Mouse (Mus musculus) adrenal gland, postnatal 14 days (tissue): Measurements from ENCODE around the gene Adgrl3. TPM values are rescaled to one million over a fixed set of nuclear protein-coding genes. Genes with fewer than 3 reads are reported as not detected.

ENCODE experiments used
- DNase-seq: peaks from one replicate; pipeline ENCODE4 v3.0.0; 2021; ENCODE audit warnings: mixed read lengths
- total RNA-seq: library from RNA; stranded (reverse); gene quantifications from 2 replicates; pipeline ENCODE4 v1.2.3, GENCODE M21; 2021

Gene Adgrl3
- total RNA-seq, 1 experiment from 2014 or later: 6.0 TPM

DNA sequence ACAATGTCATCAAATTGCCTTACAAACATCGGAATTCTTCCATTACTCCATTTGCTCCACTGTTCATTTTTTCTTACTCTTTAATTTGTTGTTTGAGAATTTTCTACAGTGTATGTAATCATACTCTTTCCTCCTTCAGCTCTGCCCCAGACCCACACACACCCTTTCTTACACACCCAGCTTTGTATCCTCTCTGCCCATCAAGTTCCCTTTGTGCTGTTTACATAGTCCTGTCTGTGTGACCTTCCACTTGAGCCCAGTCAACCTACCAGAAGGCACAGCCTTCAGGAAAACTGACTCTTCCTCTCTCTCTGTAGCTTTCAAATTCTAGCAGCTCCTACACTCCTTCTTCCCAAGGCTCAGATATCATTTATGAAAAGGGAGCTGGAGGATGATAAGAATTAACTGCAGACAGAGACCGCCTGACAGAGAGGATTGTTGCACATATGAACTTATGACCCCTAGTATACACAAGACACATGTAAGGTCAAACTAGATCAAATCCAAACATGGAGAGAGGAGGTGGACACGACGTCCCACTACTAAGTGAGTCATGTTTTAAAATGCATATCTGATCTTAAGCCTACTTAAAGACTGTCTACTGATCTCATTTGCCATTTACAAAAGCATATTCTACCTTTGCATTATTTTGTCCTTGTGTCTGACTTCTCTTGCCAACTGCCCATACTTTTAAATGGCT lies 654.5 kb downstream of the Adgrl3 start:
- DNase-seq: no peak

DNA sequence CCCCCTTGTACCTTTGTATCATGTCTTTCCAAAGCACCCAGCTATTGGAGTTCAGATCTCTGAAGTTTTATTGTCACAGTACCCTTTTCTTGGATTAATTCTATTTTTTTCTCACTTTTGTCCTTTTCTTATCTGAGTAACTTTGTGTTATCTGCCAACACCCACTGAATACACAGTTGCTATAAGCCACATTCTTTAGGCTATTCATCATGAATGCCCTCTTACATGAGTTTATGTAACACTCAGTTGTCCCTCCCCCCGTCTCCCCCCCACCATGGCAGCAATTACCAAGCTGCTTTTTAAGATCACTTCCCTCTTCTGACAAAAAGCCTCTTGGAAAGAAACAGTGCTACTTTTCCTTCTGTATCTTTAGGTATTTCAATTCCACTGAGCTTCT lies 655.0 kb downstream of the Adgrl3 start:
- DNase-seq: no peak

DNA sequence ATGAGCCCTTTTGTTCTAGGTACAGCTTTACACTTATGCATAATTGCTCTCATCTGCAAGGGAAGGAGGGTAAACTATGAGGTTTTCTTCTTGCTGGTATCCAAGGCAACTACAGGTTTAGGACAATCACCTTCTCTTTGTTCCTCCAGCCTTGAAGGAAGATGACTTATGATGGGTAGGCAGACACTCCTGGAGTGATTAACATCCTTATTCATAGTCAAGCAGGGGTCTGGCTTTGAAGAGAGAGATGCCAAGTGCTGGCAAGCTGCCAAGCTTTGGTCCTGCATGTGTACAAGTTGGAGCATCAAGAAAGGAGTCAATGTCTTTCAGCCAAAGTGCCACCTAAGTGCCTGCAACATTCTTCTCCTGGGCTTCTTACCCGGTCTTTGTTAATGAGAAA lies 657.0 kb downstream of the Adgrl3 start:
- no peak for DNase-seq

DNA sequence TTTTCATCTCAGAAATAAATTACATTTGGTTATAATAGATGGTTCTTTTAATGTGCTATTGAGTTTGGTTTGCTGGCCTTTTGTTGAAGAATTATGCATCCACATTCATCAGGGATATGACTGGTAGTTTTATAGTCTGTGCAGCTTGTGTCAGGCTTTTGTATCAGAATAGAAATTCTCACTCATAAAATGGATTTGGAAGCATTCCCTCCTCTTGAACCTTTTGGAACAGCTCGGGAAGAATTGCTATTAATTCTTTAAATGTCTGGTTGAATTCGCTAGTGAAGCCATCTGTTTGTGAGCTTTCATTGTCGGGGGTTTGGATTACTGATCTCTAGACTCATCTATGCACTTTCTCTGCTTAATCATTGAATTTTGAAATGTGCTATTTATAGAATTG lies 666.3 kb downstream of the Adgrl3 start:
- DNase-seq: no peak

DNA sequence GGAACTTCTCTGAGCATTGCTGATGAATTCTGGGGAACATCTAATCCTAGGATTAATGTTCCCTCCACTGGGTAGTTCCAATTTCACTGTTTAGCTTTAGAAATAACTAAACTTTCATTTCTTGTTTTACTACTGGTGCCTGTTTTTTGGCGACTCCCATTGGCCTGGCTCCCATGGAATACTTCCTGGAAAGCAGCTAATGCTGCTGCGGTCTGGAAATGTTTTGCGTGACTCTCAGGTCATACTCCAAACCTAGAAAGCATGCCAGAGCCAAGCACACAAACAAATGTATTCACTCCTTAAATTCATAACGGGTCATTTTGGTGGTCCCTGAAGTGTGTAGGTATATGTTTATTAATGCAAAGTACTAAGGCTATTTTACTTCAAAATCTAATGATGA lies 666.9 kb downstream of the Adgrl3 start:
- DNase-seq: peak; percentile 12

DNA sequence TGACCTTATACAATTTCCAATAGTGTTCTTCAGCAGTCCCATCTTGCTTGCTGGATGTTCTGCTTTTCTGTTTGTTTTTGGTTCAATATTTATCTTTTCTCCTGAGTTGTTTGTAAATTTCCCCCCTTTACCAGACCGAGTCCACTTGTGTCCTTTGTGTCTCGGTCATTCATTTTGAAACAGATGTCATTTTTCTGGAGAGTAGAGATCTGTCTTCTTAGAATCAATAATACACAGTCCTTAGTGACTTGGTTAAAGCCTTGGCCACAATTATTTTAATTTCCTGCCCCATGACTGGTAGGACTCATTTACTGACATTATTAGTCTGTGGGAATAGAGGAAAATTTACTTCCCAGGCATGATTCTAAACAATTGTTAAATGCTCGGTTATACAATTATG lies 709.7 kb downstream of the Adgrl3 start:
- DNase-seq: no peak

DNA sequence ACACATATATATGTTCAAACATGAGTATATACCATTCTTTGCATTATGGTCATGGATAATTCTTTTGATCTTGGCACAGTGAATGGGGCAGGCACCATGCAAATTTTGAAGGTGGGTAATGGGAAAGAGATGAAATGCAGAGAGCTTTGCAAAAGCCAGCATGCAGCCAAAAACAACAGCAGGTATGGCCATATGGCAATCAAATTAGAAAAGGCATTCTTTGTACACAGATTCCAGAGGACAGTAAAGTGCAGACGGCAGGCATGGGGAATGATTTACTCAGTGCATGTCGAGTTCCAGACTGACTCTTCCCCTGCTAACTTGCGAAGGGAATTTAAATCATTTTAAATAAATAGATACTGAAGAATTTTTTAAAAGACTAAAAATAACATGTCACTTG lies 716.1 kb downstream of the Adgrl3 start:
- no peak for DNase-seq

DNA sequence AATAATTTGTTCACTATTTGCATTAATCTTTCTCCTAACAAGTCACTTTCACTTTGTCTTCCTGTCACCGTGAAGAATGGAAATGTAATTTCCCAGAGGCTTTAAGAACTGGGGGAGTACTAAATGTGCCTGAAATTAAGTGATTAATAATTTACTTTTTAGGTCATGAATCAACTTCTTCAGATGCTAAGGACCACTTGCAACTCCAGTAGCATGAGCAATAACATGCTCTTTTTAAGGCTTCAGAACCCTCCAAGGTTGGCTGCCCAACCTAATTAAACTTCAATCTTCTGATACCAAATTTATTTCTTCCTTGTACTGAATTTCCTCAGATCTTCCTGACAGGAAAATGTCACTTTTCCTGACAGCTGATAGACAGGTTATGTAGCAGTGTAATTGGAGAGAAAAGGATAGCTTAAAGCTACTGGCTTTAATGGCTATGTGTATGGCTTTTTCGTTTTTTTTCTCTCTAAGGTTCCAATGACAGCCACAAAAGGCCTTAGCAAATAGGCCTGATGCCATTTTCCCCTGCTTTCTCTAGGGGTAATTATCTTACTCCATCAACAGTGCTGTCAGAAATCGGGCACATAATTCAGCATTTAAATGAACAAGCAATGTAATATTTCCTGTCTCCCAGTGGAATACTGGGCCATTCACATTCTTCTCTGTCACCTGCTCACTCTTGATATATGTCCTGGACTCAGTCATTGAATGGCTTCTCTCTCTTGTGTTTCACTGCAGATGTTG lies 718.5 kb downstream of the Adgrl3 start:
- DNase-seq: no peak

DNA sequence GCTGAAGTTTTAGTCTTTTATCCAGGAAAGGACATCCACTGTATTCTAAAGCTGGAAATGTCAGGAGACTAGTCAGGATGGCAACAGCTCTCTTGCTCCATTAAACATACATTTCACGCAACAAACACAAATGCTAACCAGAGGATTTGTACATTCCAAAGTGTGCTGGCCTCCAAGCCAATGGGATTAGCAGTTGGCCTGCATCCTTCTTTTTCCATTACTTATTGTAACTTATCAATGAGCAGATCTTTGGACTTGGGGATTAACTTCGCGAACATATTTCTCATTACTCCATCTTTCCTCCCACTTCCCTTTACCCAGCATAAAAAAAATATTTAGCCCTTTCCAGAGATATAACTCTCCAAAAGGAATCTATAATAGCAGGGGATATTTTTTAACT lies 732.5 kb downstream of the Adgrl3 start:
- no peak for DNase-seq

DNA sequence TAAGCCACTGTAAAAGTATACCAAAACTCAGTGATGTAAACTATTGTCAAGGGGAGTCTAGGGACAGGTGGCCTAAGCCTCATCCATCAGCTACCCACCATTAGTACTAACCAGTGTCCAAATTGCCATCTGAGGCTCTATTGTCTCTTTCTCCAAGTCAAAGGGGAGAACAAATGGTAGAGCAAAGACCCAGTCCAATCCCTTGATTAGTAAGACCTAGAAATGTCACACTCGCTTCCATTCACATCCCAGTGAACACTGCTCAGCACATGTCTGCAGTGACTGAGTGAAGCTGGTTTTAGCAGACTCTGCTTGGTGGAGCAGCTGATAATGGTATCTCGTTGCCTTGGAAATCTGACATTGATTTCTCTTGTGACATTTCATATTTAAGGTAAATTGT lies 735.8 kb downstream of the Adgrl3 start:
- DNase-seq: no peak

DNA sequence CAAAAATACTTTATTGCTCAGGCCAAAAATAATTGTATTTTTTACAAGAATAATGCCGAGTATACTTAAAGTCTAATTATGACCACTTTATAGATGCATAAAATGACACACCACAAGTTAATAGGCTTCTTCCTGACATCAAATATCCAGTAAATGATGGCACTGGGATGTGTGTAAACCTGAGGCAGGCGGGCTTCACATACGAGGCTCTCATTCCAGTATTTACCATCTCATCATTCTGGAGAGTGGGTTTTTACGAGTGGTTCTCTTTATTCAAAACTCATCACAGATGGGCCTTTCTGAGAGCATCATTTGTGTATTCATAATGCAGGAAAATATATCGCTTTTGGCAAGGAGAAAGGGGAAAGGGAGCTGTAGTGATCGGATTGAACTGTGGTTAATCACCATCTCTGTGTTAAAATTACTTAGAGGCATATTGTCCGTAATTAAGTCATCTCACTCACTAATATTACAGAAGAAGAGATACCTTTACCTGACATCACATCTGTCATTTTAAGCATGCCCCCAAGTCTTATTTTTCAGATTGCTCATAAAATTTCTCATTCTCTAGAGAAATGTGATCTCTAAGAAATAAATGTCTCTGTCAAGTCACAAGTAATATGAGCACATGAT lies 737.3 kb downstream of the Adgrl3 start:
- DNase-seq: no peak

DNA sequence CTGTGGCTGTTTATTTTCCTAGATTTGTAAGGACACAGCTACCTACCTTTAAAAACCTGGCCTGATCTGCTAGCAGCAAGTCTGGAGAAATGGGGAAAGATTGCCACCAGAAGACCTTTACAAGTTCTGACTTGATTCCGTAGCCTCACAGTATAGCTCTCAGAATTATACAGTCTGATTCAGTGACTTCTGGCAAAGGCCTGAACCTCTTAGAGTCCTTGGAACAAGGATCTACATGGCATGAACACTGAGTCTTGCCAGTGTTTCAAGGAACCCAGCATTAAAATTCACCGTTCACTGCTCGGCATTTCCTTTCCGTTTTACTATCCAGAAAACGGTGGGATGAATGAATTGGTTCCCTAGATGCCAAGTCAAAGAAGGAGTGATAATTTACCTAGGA lies 756.3 kb downstream of the Adgrl3 start:
- DNase-seq: no peak

DNA sequence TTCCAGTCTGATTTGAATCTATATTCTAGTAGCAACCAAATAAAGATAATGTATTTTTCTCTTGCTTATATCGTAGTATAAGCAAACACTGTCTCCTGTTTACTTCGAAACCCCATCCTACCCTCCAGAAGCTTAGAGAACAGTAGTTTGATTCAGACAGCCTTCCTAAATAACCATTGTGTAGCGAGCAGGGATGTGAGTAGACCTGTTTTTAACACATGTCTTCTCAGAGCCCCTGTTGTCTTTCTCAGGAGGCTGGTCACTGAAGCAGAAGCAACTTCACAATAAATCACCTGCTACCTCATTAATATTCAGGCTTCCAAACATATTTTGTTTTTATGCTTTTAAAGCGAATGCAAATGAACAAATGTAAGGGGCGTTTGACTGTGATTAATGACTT lies 756.8 kb downstream of the Adgrl3 start:
- DNase-seq: no peak

DNA sequence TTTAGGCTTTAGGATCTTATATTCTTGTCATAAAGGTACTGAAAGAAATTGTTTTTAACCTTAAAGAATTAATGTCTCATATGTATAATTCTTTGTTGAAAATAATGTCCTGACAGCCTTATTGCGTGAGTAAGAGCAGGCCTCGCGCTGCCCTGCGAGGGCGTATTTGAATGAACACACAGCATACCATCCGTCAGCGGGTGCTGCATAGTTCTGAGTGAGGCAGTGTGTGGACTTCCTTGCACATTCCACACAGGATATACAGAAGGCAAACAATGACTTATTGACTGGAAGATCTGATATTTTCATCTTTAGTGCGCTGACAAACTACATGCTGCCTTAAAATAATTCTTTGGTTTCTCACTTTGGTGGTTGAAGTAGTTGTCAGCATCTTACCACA lies 764.8 kb downstream of the Adgrl3 start:
- no peak for DNase-seq

DNA sequence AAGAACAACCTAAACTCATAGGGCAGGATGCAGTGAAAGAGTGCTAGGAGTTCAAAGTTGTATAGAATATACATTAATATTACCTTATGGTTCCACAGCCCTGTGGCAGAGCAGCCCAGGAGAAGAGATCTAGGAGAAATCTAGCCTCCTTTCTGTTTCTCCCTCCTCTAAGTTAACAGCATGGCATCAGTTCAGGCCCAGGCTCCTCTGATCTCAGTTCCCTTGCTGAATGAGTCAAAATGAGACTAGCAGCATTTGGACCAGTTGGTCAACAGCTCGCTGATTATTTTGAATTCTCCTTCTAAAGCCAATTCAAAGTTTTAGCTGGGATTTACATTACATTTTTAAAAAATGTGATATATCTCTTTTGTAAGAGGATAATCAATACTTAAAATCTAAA lies 770.8 kb downstream of the Adgrl3 start:
- DNase-seq: no peak

DNA sequence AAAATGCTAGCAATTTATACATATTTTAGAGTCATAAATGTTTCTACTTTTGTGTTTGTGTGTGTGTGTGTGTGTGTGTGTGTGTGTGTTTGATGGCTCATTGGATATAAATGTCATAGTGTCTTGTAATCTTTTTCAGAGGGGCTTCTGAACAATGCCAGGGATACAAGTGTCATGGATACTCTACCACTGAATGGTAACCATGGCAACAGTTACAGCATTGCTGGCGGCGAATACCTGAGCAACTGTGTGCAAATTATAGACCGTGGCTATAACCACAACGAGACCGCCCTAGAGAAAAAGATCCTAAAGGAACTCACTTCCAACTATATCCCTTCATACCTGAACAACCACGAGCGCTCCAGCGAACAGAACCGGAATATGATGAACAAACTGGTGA lies 774.2 kb downstream of the Adgrl3 start:
- no peak for DNase-seq

DNA sequence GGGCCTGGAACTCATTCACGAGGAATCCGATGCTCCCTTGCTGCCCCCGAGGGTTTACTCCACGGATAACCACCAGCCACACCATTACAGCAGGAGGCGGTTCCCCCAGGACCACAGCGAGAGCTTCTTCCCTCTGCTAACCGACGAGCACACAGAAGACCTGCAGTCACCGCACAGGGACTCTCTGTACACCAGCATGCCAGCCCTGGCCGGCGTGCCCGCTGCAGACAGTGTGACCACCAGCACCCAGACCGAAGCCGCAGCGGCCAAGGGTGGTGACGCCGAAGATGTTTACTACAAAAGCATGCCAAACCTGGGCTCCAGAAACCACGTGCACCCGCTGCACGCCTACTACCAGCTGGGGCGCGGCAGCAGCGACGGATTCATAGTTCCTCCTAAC lies 774.7 kb downstream of the Adgrl3 start:
- no peak for DNase-seq

DNA sequence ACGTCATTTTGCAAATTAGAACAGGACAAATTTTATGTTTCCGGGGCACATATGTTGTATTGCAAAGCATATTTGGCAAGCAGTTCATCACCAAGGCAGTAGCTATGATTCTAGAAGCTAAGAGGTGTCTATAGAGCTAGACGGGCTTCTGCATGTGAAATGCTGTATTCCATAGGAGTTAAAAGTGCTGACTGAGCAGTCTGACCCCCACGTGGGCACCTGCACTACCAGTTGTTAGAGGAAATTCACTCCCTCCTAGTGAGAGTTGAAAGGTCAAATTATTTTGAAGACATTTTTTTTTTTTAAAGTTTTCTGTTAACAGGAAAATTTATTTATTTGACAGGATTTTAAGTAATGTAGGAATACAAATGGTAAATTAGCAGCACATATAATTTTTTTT lies 776.2 kb downstream of the Adgrl3 start:
- DNase-seq: no peak

DNA sequence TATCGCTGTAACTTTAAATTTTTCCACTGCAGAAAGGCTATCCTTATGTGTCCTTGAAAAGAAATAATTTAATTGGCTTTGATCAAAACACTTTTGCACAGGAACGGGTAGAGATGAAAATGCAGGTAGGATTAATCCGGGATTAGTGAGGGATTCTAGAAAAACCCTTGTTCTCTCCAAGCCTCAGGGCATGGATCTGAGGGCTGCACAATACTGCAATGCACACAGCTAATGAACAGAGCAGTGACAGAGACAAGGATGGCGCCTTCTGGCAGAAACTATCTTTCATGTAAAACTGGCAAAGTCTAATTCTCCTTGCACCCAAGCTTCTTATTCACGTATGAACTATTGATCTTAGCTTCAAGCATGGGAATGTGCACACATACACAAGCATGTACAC lies 791.0 kb downstream of the Adgrl3 start:
- no peak for DNase-seq

DNA sequence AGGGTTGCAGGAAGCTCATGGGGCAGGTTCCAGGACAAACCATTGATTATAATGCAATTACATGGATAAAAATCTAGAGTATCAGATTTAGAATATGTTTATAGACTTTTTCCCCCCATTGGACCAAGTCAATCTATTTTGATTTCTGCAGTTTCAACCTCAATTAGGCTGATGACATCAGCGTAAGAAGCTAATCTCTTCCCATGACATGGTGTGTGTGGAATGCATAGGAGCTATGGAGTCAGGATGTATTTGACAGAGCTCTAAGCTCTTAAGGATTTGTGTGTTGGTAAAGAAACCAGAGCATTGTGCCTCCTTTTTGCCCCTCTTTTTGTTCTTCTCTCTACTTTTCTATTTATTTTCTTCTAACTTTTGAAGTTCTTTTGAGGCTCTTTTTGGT lies 812.1 kb downstream of the Adgrl3 start:
- no peak for DNase-seq

DNA sequence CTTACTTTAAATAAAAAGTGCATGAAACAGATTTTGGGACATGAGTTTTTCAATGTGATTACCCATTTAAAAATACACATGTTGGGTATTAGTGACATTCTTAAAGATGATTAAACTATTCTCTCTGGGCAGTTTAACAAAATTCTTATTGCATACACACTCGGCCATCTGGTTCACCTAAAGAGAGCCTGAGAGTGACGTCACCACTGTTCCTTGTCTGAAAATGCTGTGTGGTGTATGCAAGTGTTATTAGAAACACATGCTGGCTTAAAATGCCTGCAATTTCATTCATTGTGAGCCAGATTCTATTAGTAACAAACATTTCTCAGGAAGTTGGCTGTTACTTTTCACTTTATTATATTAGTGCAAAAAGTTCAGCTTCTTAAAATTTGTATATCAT lies 812.7 kb downstream of the Adgrl3 start:
- DNase-seq: no peak

DNA sequence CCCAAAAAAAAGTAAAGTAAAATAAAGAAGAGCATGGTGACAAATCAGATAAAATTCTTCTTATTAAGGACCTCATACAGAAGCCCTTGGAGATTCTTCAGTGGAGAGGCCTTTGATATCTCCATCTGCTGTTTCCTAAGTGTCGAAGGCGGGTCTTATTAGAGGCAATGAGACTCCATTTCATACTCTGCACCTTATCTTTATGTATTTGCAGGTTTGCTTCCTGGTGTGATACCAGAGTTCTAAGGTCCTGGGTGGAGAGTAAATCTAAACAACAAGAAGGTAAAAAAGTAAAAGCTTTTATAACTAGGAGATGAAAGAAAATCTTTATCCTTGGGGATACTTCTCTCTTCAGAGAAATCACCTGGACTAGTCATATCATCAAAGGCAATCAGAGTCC lies 817.9 kb downstream of the Adgrl3 start:
- DNase-seq: no peak

DNA sequence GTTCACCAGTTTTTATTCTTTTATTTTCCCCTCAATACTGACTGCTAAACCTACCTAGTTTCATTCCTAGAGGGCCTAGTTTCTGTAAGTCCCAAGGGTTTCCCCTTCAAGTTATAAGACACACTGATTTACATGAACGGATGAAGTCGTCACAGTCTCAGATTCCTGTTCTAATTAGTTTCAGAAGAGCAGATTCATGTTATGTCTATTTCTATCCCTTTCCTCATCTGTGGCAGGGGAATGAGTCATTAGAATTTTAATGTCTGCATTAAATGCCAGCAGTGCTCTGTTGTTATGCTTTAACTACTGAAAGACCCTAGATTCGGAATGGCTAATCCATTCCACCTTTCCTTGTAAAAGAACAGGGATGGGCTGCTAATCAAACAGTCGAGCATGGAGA lies 823.9 kb downstream of the Adgrl3 start:
- DNase-seq: no peak

DNA sequence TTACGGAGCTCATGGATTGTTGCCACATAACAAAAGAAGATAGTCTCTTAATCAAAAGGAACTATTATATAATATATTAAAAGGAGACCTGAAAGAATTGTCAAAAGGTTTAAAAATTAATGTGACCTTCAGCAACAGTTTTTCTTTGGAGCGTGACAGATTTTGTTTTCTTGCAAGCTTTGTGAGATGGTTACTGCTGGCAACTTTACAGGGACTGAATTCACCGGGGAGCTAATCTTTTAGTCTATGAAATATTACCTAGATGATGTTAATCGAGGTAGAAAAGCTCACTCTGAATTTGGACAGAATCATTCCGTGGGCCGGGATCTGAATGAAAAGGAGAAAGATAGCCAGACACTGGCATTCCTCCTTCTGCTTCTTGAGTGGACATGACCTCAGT lies 850.4 kb downstream of the Adgrl3 start:
- DNase-seq: no peak
